Mouse (Mus musculus) small intestine, adult 2 months (tissue): Measurements from ENCODE around the gene Snx32.

ENCODE experiments used
- CTCF ChIP-seq: fragments of 200-500 bp; IDR thresholded peaks from 2 replicates; pipeline ENCODE4 v1.5.1; 2012; ENCODE audit warnings: low read depth, mild to moderate bottlenecking, control low read depth, inconsistent platforms, low read length, moderate library complexity, mixed read lengths; ENCODE audit not compliant: insufficient replicate concordance, insufficient read length; ENCODE audit errors: extremely low read depth
- POLR2A ChIP-seq: fragments of 200-500 bp; IDR thresholded peaks from 2 replicates; pipeline ENCODE4 v1.6.1; 2012; ENCODE audit warnings: low read depth, mild to moderate bottlenecking, control low read depth, inconsistent platforms, low read length, moderate library complexity

- TF ChIP-seq POLR2A (no peak), CTCF (peak; percentile 80; the same call in 1 of the 2 replicates)
Measured at GRCm38 (mm10) chr19:5463791-5464562, 46.4 kb downstream of the Snx32 start.
